Mouse (Mus musculus): ENCODE results near the gene Krt80.
A peak's percentile ranks its signal among the peaks of the same experiment; 100 is the strongest.

GRCm38 (mm10) chr15:101341797-101342515 lies 28.0 kb downstream of the Krt80 start:
- TF ChIP-seq POLR2A (IDR thresholded peaks at IDR 0.05; ENCODE audit: insufficient read depth, low read length) (no peak), EP300 (IDR thresholded peaks at IDR 0.05; ENCODE audit: insufficient read depth, low read depth, low read length) (no peak), CTCF (IDR thresholded peaks at IDR 0.05; ENCODE audit: low read depth, low read length) (peak; percentile 72)
